Mouse (Mus musculus): Measurements from ENCODE around the gene Adgrg5. TPM values are rescaled to one million over a fixed set of nuclear protein-coding genes. Genes with fewer than 3 reads are reported as not detected.
A peak's percentile ranks its signal among the peaks of the same experiment; 100 is the strongest.

Adgrg5 gene
- total RNA-seq, 2 experiments from 2014 or later: not detected

- Histone ChIP-seq H3K4me3 (no peak overlapping the region), H3K27ac (no peak overlapping the region)
- no peak for TF ChIP-seq CTCF (conservative IDR thresholded peaks at IDR 0.05)
- no peak for DNase-seq (ENCODE audit: low spot score in 2 of 2)
Measured at GRCm38 (mm10) chr8:94922602-94923001, 892 bp upstream of the Adgrg5 start.

- DNase-seq (ENCODE audit: low spot score in 2 of 2): no peak
- Histone ChIP-seq H3K27ac (no peak overlapping the region), H3K4me3 (no peak overlapping the region)
- TF ChIP-seq CTCF (conservative IDR thresholded peaks at IDR 0.05): no peak
Measured at GRCm38 (mm10) chr8:94928227-94928626, 4.7 kb downstream of the Adgrg5 start.

DNA sequence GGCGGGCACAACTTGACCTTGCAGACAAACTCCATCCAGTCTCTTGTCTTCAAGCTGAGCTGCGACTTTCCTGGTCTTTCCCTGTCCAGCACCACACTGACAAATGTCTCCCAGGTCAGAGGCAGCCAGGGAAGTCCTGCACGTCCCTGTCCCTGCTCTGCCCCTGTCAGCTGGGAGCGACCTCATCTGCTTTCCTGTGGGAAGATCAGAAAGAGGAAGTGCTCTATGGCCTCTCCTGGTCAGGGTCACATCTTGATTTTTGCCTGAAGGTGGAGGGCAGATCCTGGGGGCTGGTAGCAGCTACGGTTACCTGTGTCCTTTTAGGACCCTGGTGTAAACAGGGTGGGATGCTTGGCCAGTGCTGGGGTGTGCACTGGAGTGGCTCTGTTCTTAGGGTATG lies 10.4 kb downstream of the Adgrg5 start:
- Histone ChIP-seq H3K27ac (no peak overlapping the region), H3K4me3 (no peak overlapping the region)
- TF ChIP-seq CTCF (conservative IDR thresholded peaks at IDR 0.05): no peak
- DNase-seq (ENCODE audit: low spot score in 2 of 2): no peak

DNA sequence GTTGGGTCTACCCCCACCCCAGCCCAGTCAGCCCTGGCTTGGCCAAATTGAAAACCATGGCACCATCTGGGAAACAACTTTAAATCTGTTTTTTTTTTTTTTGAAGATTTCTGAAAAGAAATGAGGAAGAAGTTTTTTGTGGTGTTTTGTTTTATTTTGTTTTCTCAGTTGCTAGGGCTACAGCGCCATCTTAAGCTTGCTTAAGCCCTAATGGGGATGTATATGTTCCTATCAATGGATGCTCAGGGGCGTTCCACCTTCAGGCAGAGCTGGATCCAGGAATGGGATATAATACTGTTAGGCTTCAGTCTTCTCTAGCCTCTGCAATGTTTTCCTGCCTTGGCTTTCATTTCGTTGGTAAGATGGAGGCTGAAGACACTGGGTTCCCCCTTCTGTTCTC lies 11.7 kb downstream of the Adgrg5 start:
- Histone ChIP-seq H3K27ac (no peak overlapping the region), H3K4me3 (no peak overlapping the region)
- no peak for DNase-seq (ENCODE audit: low spot score in 2 of 2)
- TF ChIP-seq CTCF (conservative IDR thresholded peaks at IDR 0.05): no peak

- Histone ChIP-seq H3K27ac (no peak overlapping the region), H3K4me3 (no peak overlapping the region)
- TF ChIP-seq CTCF (conservative IDR thresholded peaks at IDR 0.05): peak; percentile 95
- peak; percentile 28 to 66 for DNase-seq (ENCODE audit: low spot score in 2 of 2)
Measured at GRCm38 (mm10) chr8:94942566-94942965, 19.1 kb downstream of the Adgrg5 start.

DNA sequence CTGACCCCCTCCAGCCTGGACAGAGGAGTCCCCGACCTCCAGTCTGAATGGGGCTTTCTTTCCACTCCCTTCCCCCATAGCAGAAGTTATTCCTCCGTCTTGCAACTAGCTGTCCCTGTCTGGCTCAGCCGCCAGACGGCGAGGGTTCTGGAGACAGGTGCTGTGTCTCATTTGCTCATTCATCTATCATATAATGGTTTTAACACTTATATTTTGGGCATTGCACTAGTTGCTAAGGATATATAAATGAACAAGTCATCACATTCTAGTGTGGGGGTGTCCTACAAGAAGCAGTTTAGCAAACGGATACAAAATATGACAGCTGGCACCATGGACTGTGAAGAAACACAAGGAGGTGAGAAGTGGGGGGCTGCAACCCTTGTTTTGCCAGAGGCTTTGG lies 21.7 kb downstream of the Adgrg5 start:
- H3K4me3 ChIP-seq: no peak overlapping the region
- no peak overlapping the region for H3K27ac ChIP-seq
- TF ChIP-seq CTCF (conservative IDR thresholded peaks at IDR 0.05): no peak
- peak; percentile 30 to 61 for DNase-seq (ENCODE audit: low spot score in 2 of 2)

- TF ChIP-seq CTCF (conservative IDR thresholded peaks at IDR 0.05): no peak; the same call in 1 of the 2 replicates
- H3K4me3 ChIP-seq: no peak overlapping the region
- no peak for DNase-seq (ENCODE audit: low spot score in 2 of 2)
- H3K27ac ChIP-seq: no peak overlapping the region
Measured at GRCm38 (mm10) chr8:94948421-94948820, 24.9 kb downstream of the Adgrg5 start.

- H3K4me3 ChIP-seq: no peak overlapping the region
- no peak for DNase-seq (ENCODE audit: low spot score in 2 of 2)
- peak; percentile 58 for TF ChIP-seq CTCF (conservative IDR thresholded peaks at IDR 0.05)
- H3K27ac ChIP-seq: no peak overlapping the region
Measured at GRCm38 (mm10) chr8:94949010-94949409, 25.5 kb downstream of the Adgrg5 start.

- no peak overlapping the region for H3K27ac ChIP-seq
- no peak overlapping the region for H3K4me3 ChIP-seq
- peak; percentile 72 to 77 for DNase-seq (ENCODE audit: low spot score in 2 of 2)
- peak; percentile 100 for TF ChIP-seq CTCF (conservative IDR thresholded peaks at IDR 0.05)
Measured at GRCm38 (mm10) chr8:94950046-94950445, 26.6 kb downstream of the Adgrg5 start.

DNA sequence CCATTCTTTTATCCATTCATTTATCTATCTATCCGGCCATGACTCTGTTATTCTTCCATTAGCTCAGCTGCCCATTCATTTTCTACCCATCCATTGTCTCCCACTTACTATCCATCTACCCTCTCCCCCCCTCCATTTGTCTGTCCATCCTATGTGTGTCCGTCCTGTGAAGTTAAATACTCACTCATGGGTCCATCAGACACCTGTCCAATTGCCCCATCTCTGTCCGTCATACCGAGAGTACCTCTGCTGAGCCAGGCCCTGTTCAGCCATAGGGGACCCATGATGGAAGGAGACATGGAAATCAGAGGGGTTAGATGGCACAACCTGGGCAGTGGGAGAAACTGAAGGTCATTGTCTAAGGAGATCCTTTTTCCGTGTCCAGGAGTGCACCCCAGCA lies 27.0 kb downstream of the Adgrg5 start:
- no peak for DNase-seq (ENCODE audit: low spot score in 2 of 2)
- no peak; the same call in 1 of the 2 replicates for TF ChIP-seq CTCF (conservative IDR thresholded peaks at IDR 0.05)
- Histone ChIP-seq H3K27ac (no peak overlapping the region), H3K4me3 (no peak overlapping the region)

DNA sequence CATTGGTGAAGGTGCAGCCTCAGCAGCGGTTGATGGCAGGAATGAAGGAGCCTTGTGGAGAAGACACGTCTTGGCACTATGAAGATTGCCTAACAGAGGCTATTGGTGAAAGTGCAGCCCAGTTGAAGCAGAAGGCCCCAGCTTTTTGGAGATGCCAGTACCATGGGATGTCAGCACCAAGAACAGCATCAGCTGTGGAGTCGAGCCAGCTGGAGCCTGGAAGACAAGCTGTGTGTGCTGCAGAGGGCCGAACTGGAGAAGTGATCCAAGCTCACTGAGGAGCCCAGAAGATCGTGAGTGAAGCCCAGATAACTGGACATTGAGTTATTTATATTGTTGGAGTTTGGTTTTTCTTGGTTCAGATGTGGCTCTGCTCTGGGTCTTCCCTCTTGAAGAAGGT lies 28.6 kb downstream of the Adgrg5 start:
- DNase-seq (ENCODE audit: low spot score in 2 of 2): no peak
- no peak overlapping the region for H3K4me3 ChIP-seq
- TF ChIP-seq CTCF (conservative IDR thresholded peaks at IDR 0.05): no peak

DNA sequence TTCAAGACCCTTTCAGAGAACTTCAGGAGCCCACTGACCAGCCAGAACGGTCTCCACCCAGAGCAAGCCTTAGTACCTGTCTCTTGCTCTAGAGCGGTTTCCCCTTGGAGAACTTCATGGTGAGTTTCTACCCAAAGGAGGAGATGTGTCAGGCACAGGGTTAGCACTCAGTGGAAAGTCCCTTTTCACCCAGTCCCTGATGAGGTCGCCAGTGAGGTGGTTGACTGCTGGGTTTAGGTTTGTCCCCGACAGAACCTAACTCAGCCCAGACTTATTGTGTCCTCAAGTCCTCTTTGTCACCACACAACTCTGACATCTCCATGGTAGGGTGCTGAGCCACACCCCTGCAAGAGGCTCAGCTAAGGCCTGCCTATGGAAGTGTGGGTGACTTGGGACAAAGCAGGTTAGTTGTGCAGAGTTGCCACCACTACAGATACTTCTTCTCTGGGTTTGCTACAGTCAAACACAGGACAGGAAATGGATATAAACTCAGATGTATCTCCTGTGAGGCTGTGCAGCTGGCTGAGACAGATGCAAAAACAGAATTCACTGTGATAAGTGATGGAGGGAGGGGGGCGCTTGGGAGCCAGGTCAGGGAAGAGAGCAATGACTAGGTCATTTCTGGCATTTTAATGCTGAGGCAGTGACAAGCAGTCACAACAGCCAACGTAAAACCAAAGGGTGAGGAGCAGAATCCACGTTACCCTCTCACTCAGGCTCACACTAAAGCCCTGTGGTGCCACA lies 30.3 kb downstream of the Adgrg5 start:
- no peak for DNase-seq (ENCODE audit: low spot score in 2 of 2)
- H3K4me3 ChIP-seq: no peak overlapping the region
- no peak overlapping the region for H3K27ac ChIP-seq
- TF ChIP-seq CTCF (conservative IDR thresholded peaks at IDR 0.05): no peak

More for the DNA sequence above, 28.6 kb downstream of the Adgrg5 start:
- H3K27ac ChIP-seq: no peak overlapping the region

DNA sequence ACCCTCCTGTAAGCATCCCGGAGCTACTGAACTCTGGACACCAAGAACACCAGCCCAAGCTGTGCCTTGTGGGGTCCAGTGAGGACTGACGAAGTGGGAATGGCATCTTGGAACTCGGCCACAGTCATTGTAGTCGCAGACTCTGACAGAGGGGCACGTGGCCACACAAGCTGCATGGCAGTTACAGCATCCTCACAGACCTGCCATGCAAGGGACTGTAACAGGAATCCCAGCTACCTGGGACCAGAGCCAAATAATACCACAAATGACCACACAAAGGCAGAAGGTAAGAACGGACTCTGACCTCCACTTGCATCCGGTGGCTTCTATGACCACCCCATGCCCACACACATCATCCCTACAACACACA lies 30.9 kb downstream of the Adgrg5 start:
- no peak overlapping the region for H3K4me3 ChIP-seq
- no peak for DNase-seq (ENCODE audit: low spot score in 2 of 2)
- no peak for TF ChIP-seq CTCF (conservative IDR thresholded peaks at IDR 0.05)
- H3K27ac ChIP-seq: no peak overlapping the region

Measured in layer of hippocampus, adult 2 months (tissue).